Mouse (Mus musculus) small intestine, adult 2 months (tissue): ENCODE results near the gene T.

ENCODE experiments used
- CTCF ChIP-seq: fragments of 200-500 bp; IDR thresholded peaks from 2 replicates; pipeline ENCODE4 v1.5.1; 2012; ENCODE audit warnings: low read depth, mild to moderate bottlenecking, control low read depth, inconsistent platforms, low read length, moderate library complexity, mixed read lengths; ENCODE audit not compliant: insufficient replicate concordance, insufficient read length; ENCODE audit errors: extremely low read depth
- POLR2A ChIP-seq: fragments of 200-500 bp; IDR thresholded peaks from 2 replicates; pipeline ENCODE4 v1.6.1; 2012; ENCODE audit warnings: low read depth, mild to moderate bottlenecking, control low read depth, inconsistent platforms, low read length, moderate library complexity

- no peak for TF ChIP-seq CTCF
- TF ChIP-seq POLR2A = no peak
These were observed 18.7 kb upstream of the T start for GRCm38 (mm10) chr17:8415533-8415932.
